Mouse (Mus musculus): ENCODE results near the gene Riok1.
A peak's percentile ranks its signal among the peaks of the same experiment; 100 is the strongest.

The Riok1 gene

GRCm38 (mm10) chr13:38036343-38037043, at the start of gene Riok1:
Gene Riok1 (plus strand): TSS chr13:38036995.
- no peak for DNase-seq (ENCODE audit: low spot score)

- DNase-seq (ENCODE audit: low spot score), result no peak
These were observed 47.1 kb upstream of the Riok1 start for GRCm38 (mm10) chr13:37989701-37990100.

GRCm38 (mm10) chr13:37992638-37993371, 44.0 kb upstream of the Riok1 start:
- no peak for DNase-seq (ENCODE audit: low spot score)

- DNase-seq (ENCODE audit: low spot score), result peak; percentile 28
These were observed 43.5 kb upstream of the Riok1 start for GRCm38 (mm10) chr13:37993376-37993703.

GRCm38 (mm10) chr13:37993704-37994404, 42.9 kb upstream of the Riok1 start, which contains the start of gene Ssr1:
Gene Ssr1 (minus strand): TSS chr13:37994217.
- peak; percentile 97 for DNase-seq (ENCODE audit: low spot score)

GRCm38 (mm10) chr13:37994405-37994749, 42.4 kb upstream of the Riok1 start:
- DNase-seq (ENCODE audit: low spot score), result no peak

- no peak for DNase-seq (ENCODE audit: low spot score)
These were observed 37.1 kb upstream of the Riok1 start for GRCm38 (mm10) chr13:37999713-38000112.

- no peak for DNase-seq (ENCODE audit: low spot score)
These were observed 34.3 kb upstream of the Riok1 start for GRCm38 (mm10) chr13:38002461-38002860.

GRCm38 (mm10) chr13:38007972-38008371, 28.8 kb upstream of the Riok1 start:
- DNase-seq (ENCODE audit: low spot score), result no peak

- DNase-seq (ENCODE audit: low spot score), result peak; percentile 20
These were observed 26.9 kb upstream of the Riok1 start for GRCm38 (mm10) chr13:38009721-38010408.

- no peak for DNase-seq (ENCODE audit: low spot score)
These were observed 26.3 kb upstream of the Riok1 start for GRCm38 (mm10) chr13:38010444-38010910.

- DNase-seq (ENCODE audit: low spot score), result peak; percentile 12
These were observed 24.4 kb upstream of the Riok1 start for GRCm38 (mm10) chr13:38012436-38012835.

- DNase-seq (ENCODE audit: low spot score), result no peak
These were observed 21.2 kb upstream of the Riok1 start for GRCm38 (mm10) chr13:38015591-38015990.

- no peak for DNase-seq (ENCODE audit: low spot score)
These were observed 18.0 kb upstream of the Riok1 start for GRCm38 (mm10) chr13:38018791-38019190.

- no peak for DNase-seq (ENCODE audit: low spot score)
These were observed 10.9 kb upstream of the Riok1 start for GRCm38 (mm10) chr13:38025874-38026273.

GRCm38 (mm10) chr13:38027618-38028248, 9.1 kb upstream of the Riok1 start:
- no peak for DNase-seq (ENCODE audit: low spot score)

- no peak for DNase-seq (ENCODE audit: low spot score)
These were observed 8.4 kb upstream of the Riok1 start for GRCm38 (mm10) chr13:38028407-38028806.

GRCm38 (mm10) chr13:38037044-38037687, 371 bp downstream of the Riok1 start, which contains the start of gene Cage1:
Gene Cage1 (minus strand): TSS chr13:38037069.
- DNase-seq (ENCODE audit: low spot score), result peak; percentile 96

GRCm38 (mm10) chr13:38037811-38038210, 1.0 kb downstream of the Riok1 start:
- DNase-seq (ENCODE audit: low spot score), result no peak

- DNase-seq (ENCODE audit: low spot score), result no peak
These were observed 13.1 kb downstream of the Riok1 start for GRCm38 (mm10) chr13:38049888-38050287.

- DNase-seq (ENCODE audit: low spot score), result no peak
These were observed 25.9 kb downstream of the Riok1 start for GRCm38 (mm10) chr13:38062678-38063077.

Data from layer of hippocampus, adult 11-12 months (tissue).